In the genomic region with DNA sequence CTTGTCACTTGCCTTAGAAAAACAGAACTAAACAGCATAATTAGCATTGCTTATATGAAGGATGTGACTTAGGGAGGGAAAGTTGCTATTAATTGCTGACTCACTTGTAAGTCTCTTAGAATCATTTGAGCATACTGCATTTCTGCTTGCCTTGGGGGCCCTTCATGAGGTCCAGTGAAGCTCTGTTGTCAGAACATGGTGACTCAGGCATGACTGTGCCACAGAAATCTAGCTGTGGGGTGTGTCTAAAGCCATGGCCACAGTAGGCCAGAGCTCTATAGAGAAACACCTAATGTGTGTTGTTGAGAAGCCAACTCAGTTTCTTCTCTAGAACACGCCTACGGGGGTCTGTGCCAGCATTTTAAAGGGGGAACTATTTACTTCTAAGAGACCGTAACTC, we compare ENCODE assay signal across 26 mouse cellular contexts.
"Had no signal": no experiment of that assay in that cellular context is flagged by ENCODE, and none has a peak within 500 bp of the region (broad histone marks: within the 10 kb centered on the region; RNA-seq: fewer than 3 reads in every experiment).

No protein-coding gene starts in this region.

- H3K4me1 ChIP-seq: heart, embryonic 10.5 days; heart, embryonic 12.5 days; hindbrain, embryonic 13.5 days; hindbrain, embryonic 15.5 days; kidney, embryonic 15.5 days; limb, embryonic 10.5 days; limb, embryonic 12.5 days; liver, embryonic 13.5 days; liver, embryonic 15.5 days had no signal

- H3K27ac ChIP-seq: gastrocnemius, adult 2 months; heart, embryonic 10.5 days; hindbrain, embryonic 13.5 days; hindbrain, embryonic 15.5 days; hindbrain, postnatal 0 days; kidney, embryonic 15.5 days; kidney, postnatal 0 days; left cerebral cortex, adult 2 months; limb, embryonic 10.5 days; limb, embryonic 12.5 days; liver, embryonic 13.5 days; liver, embryonic 15.5 days had no signal

- H3K27me3 ChIP-seq: heart, embryonic 12.5 days; hindbrain, embryonic 13.5 days; hindbrain, embryonic 15.5 days; kidney, embryonic 15.5 days; limb, embryonic 12.5 days; liver, embryonic 13.5 days; liver, embryonic 15.5 days had no signal

- H3K9me3 ChIP-seq: heart, embryonic 12.5 days; hindbrain, embryonic 15.5 days; limb, embryonic 10.5 days; liver, embryonic 13.5 days; liver, embryonic 15.5 days had no signal

- H3K9ac ChIP-seq: heart, embryonic 12.5 days; hindbrain, embryonic 13.5 days; hindbrain, embryonic 15.5 days; kidney, embryonic 15.5 days; limb, embryonic 12.5 days; liver, embryonic 13.5 days; liver, embryonic 15.5 days had no signal

- H3K4me3 ChIP-seq: gastrocnemius, adult 2 months; heart, embryonic 10.5 days; heart, embryonic 12.5 days; hindbrain, embryonic 13.5 days; hindbrain, embryonic 15.5 days; kidney, embryonic 15.5 days; left cerebral cortex, adult 2 months; limb, embryonic 10.5 days; limb, embryonic 12.5 days; liver, embryonic 13.5 days; liver, embryonic 15.5 days had no signal

- DNase-seq: gastrocnemius, adult 2 months; gastrocnemius, postnatal 10 days; gastrocnemius, postnatal 25 days; heart, adult 18-20 months; heart, postnatal 10 days; kidney, adult 11 months; kidney, adult 2 months; kidney, adult 9 months; kidney, postnatal 14 days; kidney, postnatal 36 days; layer of hippocampus, adult 9-11 months; liver; liver, embryonic 13.5 days had no signal

- H3K4me2 ChIP-seq: heart, embryonic 12.5 days; hindbrain, embryonic 13.5 days; hindbrain, embryonic 15.5 days; kidney, embryonic 15.5 days; limb, embryonic 12.5 days; liver, embryonic 11.5 days; liver, embryonic 13.5 days; liver, embryonic 15.5 days had no signal

- H3K36me3 ChIP-seq: heart, embryonic 10.5 days; heart, embryonic 12.5 days; hindbrain, embryonic 13.5 days; hindbrain, embryonic 15.5 days; kidney, embryonic 15.5 days; limb, embryonic 10.5 days; limb, embryonic 12.5 days; liver, embryonic 13.5 days; liver, embryonic 15.5 days had no signal

- ATAC-seq: hindbrain, postnatal 0 days; intestine, embryonic 16.5 days had no signal
